Mouse (Mus musculus): Measurements from ENCODE around the gene Apoh.

DNA sequence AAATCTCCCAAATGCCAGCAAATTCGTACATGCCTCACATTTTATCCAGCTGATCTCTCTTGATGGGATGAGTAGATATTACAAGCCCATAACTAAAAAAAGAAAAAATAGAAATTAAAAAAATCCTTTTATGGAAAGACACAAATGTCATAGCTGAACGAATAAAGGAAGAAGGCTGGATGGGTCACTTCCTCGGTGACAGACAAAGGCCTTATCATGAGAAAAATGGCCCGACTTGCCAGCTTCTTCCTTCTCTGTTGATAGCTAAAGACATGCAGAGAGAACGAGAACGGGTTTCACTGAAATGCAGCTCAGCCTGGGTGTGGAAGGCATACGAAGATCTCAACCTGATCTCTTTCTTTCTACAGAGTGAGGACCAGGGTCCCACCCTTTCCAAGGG, 22.6 kb upstream of the Apoh start:
- TF ChIP-seq CTCF (IDR thresholded peaks at IDR 0.05; ENCODE audit: borderline replicate concordance, insufficient read depth, low read depth, low read length) (no peak), POLR2A (IDR thresholded peaks at IDR 0.05; ENCODE audit: borderline replicate concordance, insufficient read depth, low read length) (no peak)
